Mouse (Mus musculus) kidney, embryonic 16.5 days (tissue): ENCODE results near the gene Snx13. TPM values are rescaled to one million over a fixed set of nuclear protein-coding genes. Genes with fewer than 3 reads are reported as not detected.

Experiments used
- ATAC-seq: fragments of 200-750 bp; cut with Nextera tagmentation; 2 replicates; pipeline ENCODE4 v1.8.0; 2017; ENCODE audit warnings: moderate TSS enrichment; ENCODE audit not compliant: low FRiP score, low TSS enrichment
- H3K27ac ChIP-seq: fragments of 300-500 bp; sonication (generic); 2 replicates; pipeline ENCODE4 v1.5.1; 2014; ENCODE audit warnings: low read length
- H3K27me3 ChIP-seq: fragments of 300-500 bp; sonication (generic); 2 replicates; pipeline ENCODE4 v1.6.1; 2014; ENCODE audit warnings: low read length, control low read depth, mixed read lengths; ENCODE audit not compliant: insufficient read depth
- H3K36me3 ChIP-seq: fragments of 300-500 bp; sonication (generic); 2 replicates; pipeline ENCODE4 v1.6.1; 2014; ENCODE audit warnings: low read length, control low read depth, mixed read lengths; ENCODE audit not compliant: insufficient read depth
- H3K4me1 ChIP-seq: fragments of 300-500 bp; sonication (generic); 2 replicates; pipeline ENCODE4 v1.6.1; 2014; ENCODE audit warnings: low read length, control low read depth, mixed read lengths; ENCODE audit not compliant: insufficient read depth
- H3K4me2 ChIP-seq: fragments of 300-500 bp; sonication (generic); replicated peaks from 2 replicates; pipeline ENCODE4 v1.6.1; 2014; ENCODE audit warnings: low read depth, low read length
- H3K4me3 ChIP-seq: fragments of 300-500 bp; sonication (generic); 2 replicates; pipeline ENCODE4 v1.5.1; 2014; ENCODE audit warnings: mild to moderate bottlenecking, low read length
- H3K9ac ChIP-seq: fragments of 300-500 bp; sonication (generic); replicated peaks from 2 replicates; pipeline ENCODE4 v1.6.1; 2014; ENCODE audit warnings: low read length
- H3K9me3 ChIP-seq: fragments of 300-500 bp; sonication (generic); 2 replicates; pipeline ENCODE4 v1.6.1; 2016; ENCODE audit warnings: low read length, control low read depth
- WGBS: fragments of 180-500 bp; shearing (Covaris S2); extraction: QIAGEN DNeasy Blood & Tissue Kit; methylation state at CpG from one replicate; pipeline ENCODE4 v1.1.7; 2014; 5-methylcytosine and 5-hydroxymethylcytosine counted together
- polyA plus RNA-seq: library from polyadenylated mRNA; unstranded; fragments of >200 nt; fragmentation: Nextera tagmentation; extraction: Ambion mirVana; gene quantifications from 2 replicates; pipeline ENCODE4 v1.2.1, GENCODE M21; 2015

Snx13 gene
- polyA plus RNA-seq, 1 experiment from 2014 or later: 27.0 TPM

DNA sequence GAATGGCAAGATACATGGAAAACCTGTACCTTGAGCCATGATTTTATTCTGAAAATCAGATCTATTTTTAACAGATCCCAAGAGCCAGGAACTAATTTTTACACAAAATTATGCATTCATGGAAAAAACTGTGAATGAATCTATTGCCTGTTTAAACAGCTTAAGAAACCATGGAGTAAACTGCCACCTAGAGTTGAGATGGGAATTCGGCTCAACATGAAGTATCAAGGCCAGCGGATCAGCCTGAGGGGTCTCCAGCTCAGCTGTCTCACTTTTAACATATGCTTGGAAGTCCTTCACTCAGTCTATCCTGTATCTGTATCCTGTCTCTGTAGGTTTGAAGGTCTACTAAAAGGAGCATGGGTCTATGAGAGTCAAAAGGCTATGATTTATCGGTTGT is 30.9 kb upstream of the Snx13 start:
- H3K36me3 ChIP-seq: no peaks in the 10 kb centered on the region
- H3K4me1 ChIP-seq: 0 out of 2 replicates have a peak, but pooled peaks cover under 1% of the 10 kb centered on the region
- no peaks in the 10 kb centered on the region for H3K27me3 ChIP-seq
- ATAC-seq: peak; percentile 49; the same call in 1 of the 2 replicates
- no peak overlapping the region for H3K9ac ChIP-seq
- 59% methylated on average over 3 of the region's 3 CpGs for WGBS
- H3K4me2 ChIP-seq: no peak overlapping the region
- no peak overlapping the region for H3K27ac ChIP-seq
- no peak overlapping the region for H3K4me3 ChIP-seq
- no peaks in the 10 kb centered on the region for H3K9me3 ChIP-seq

DNA sequence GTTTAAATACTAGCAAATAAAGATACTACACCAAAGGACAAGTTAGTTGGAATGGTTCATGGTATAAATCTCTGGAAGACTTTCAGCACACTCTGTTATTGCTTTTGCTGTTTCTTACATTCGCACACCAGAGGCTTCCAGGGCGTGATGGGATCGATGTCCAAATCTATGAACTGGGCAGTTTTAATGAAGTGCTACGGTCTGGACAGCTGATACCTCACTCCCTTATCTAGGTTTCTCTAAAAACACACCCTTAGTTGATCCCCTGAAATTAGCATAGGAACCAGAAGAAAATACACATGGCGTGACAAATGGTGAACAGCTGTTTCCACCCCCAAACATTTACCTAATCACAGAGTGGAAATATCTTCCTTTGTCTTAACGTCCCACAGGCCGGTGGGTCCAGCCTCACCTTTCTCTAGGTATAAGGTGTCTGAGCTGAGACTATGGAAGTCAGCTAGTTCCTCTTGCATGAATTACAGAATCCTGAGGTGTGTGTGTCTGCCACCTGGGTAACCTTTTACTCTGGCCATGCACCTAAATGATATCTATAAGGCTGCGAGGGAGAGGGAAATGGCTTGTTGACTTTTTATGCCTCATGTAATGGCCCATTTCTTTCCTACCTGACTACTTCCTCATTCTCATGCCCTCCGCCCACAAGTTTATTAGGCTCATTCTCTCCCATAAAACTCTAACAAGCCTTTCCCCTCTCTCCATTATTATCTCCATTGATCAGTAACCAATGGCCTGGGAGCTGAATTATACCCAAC is 30.3 kb upstream of the Snx13 start:
- WGBS: 60% methylated on average over 9 of the region's 9 CpGs
- peak overlapping the region; percentile 31; the same call in 1 of the 2 replicates for H3K27ac ChIP-seq
- peak; percentile 61; the same call in 1 of the 2 replicates for ATAC-seq
- no peak overlapping the region for H3K9ac ChIP-seq
- H3K9me3 ChIP-seq: no peaks in the 10 kb centered on the region
- no peak overlapping the region for H3K4me2 ChIP-seq
- H3K27me3 ChIP-seq: no peaks in the 10 kb centered on the region
- H3K4me3 ChIP-seq: no peak overlapping the region
- H3K36me3 ChIP-seq: no peaks in the 10 kb centered on the region
- 0 out of 2 replicates have a peak, but pooled peaks cover 5% of the 10 kb centered on the region for H3K4me1 ChIP-seq

DNA sequence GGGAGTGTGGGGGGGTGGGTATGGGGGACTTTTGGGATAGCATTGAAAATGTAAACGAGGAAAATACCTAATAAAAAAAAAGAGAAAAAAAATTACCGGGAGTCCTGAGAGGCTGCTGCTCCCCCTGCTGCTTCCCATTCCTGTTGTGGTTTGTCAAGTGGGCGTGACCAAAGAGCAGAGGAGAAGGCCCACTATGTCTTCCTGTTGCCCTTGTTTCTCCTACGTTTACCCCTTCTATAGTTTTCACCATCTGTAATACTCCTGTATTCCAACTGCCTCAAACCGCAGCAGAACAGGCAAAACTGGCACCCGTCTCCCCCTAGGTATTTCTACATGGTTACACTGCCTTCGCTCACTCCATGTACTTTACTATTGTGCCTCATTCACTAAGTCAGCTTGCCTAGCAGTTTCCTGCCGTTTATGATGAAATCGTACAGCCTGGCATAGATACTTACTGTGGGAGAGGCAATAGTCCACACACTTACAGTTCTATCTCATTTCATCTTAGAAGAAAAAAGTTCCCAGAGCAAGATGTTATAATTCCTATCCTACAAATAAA is 28.2 kb upstream of the Snx13 start:
- H3K36me3 ChIP-seq: no peaks in the 10 kb centered on the region
- H3K27ac ChIP-seq: no peak overlapping the region
- ATAC-seq: no peak
- no peaks in the 10 kb centered on the region for H3K9me3 ChIP-seq
- H3K4me2 ChIP-seq: no peak overlapping the region
- H3K27me3 ChIP-seq: no peaks in the 10 kb centered on the region
- no peak overlapping the region for H3K4me3 ChIP-seq
- H3K4me1 ChIP-seq: 0 out of 2 replicates have a peak, but pooled peaks cover 5% of the 10 kb centered on the region
- H3K9ac ChIP-seq: no peak overlapping the region
- 79% methylated on average over 9 of the region's 9 CpGs for WGBS

DNA sequence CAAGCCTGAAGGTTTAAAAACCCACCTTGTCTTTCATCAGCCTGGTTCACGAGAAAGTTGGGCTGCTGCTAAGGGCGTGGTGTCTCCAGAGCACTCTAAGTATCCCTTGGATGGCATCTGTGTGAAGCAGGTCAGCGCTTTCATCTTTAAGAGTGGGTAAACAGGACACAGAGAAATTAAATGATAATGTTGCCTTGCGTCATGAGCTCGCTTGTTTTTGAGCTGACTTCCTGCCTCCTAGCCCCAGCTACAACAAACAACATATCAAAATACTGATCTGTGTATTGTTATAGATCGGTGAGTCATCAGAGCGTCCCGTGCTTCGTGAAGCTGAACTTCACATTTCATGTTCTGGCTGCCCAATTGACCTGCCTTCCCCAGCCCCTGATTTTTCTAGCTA is 25.7 kb upstream of the Snx13 start:
- Histone ChIP-seq H3K9me3 (no peaks in the 10 kb centered on the region), H3K27ac (peak overlapping the region; percentile 34; the same call in 1 of the 2 replicates), H3K9ac (no peak overlapping the region), H3K36me3 (no peaks in the 10 kb centered on the region), H3K4me1 (0 out of 2 replicates have a peak, but pooled peaks cover 5% of the 10 kb centered on the region), H3K4me2 (no peak overlapping the region), H3K4me3 (no peak overlapping the region), H3K27me3 (no peaks in the 10 kb centered on the region)
- ATAC-seq: no peak
- 73% methylated on average over 9 of the region's 9 CpGs for WGBS

DNA sequence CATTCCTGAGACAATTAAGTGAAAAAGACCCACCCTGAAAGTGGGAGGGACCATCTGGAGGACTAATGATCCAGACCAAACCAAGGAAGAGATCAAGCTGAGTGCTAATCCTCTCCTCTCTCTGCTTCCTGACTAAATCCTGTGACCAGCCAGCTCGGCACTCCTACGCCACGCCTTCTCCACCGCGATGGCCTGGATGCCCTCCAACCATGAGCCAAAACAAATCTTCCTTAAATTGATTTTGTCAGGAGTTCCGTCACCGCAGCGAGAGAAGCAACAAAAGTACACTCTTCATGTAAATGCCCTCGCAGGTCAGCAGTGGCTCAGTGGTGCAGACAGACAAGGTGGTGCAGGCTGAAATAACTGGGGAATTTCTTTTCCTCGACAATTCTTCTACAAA is 24.9 kb upstream of the Snx13 start:
- Histone ChIP-seq H3K4me2 (no peak overlapping the region), H3K9ac (no peak overlapping the region), H3K9me3 (no peaks in the 10 kb centered on the region), H3K27ac (no peak overlapping the region), H3K4me1 (0 out of 2 replicates have a peak, but pooled peaks cover 5% of the 10 kb centered on the region), H3K4me3 (no peak overlapping the region), H3K27me3 (no peaks in the 10 kb centered on the region), H3K36me3 (no peaks in the 10 kb centered on the region)
- ATAC-seq: no peak
- WGBS: 52% methylated on average over 10 of the region's 10 CpGs

DNA sequence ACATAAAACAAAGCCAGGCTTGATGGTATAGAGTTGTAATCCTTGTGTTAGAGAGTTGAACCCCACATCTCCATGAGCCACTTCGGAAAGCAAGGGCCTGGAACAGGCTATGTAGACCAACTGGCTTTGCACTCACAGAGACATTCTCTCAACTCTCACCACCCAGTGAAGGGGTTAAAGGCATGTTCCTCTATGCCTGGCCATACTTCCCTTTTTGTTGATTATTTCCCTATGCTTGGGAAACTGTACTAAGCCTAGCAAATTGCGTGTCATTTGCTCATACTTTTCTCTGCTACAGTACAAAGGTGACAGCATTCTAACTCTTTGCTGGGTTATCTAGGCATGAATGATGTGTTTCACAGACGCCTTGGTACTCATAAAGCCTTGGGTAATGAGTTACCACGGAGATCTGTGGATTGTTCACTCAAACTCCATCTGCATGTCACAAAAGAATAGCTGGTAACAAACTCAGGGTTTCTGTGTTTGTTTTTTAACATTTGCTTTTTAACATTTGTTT is 21.0 kb upstream of the Snx13 start:
- no peaks in the 10 kb centered on the region for H3K36me3 ChIP-seq
- WGBS: 64% methylated on average over 4 of the region's 4 CpGs
- ATAC-seq: no peak
- peak overlapping the region; percentile 23; the same call in 1 of the 2 replicates for H3K27ac ChIP-seq
- no peaks in the 10 kb centered on the region for H3K9me3 ChIP-seq
- H3K4me2 ChIP-seq: no peak overlapping the region
- no peak overlapping the region for H3K9ac ChIP-seq
- H3K27me3 ChIP-seq: no peaks in the 10 kb centered on the region
- 0 out of 2 replicates have a peak, but pooled peaks cover 5% of the 10 kb centered on the region for H3K4me1 ChIP-seq
- no peak overlapping the region for H3K4me3 ChIP-seq

DNA sequence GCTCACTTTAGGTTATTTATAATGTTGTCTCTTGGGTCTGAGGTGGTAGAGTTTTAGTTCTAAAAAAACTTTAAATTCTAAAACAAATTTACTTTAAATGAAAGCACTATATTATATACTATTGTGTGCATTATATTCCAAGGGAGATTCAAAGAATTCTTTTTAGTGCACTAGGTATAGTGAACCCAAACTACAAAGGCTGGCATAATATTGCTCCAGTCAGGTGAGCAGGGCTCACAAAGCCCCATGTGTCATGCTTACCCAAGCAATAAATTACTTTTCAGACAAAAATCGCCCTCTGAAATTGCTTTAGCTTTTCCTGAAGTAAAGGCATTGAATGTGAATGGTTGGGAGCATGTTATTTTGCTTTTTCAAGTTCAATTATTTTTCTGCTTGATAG is 19.5 kb upstream of the Snx13 start:
- Histone ChIP-seq H3K27me3 (no peaks in the 10 kb centered on the region), H3K27ac (no peak overlapping the region), H3K4me3 (no peak overlapping the region), H3K4me1 (no peaks in the 10 kb centered on the region), H3K4me2 (no peak overlapping the region), H3K36me3 (no peaks in the 10 kb centered on the region), H3K9ac (no peak overlapping the region), H3K9me3 (no peaks in the 10 kb centered on the region)
- WGBS: 47% methylated on average over 1 of the region's 1 CpGs
- ATAC-seq: no peak

DNA sequence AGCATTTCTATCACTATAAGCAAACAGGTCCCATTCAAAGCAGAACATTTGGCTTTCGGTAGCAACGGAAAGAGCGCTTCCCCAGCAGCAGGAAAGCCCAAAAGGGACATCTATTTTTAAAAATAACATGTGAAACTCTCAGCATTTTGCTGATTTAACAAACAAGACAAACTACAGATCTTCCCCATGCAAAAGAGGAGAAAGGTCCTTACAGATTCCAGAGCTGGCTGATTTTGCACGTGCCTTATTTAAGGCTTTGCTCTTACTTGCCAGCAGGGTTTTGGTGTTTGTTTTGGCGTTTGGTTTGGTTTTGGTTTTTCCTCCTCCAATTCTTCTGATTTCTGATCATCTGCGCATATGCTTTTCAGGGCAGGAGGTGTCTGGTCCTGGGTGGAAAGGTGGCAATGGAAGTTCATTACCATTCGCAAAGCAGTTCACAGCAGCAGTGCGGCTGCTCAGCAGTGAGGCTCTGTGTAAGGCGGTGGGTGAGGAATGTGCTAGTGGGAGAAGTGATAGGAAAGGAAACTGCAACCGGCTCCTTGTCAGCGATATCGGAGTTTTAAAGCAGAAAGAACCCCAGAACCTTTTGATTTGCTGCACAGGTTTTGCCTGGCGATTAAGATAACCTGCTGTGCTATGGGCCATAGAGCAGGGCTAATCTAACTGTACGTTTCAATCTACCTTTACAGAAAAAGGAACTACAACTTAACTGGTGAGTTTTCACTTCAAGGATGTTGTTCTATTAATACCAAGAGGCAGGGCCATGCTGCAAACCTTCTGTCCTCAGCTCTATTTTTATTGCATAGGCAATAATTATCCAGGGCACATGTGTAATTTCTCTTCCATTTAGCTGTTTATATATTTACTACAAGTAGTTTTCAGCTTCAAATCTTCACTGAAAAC is 8.1 kb upstream of the Snx13 start:
- H3K9me3 ChIP-seq: no peaks in the 10 kb centered on the region
- H3K4me1 ChIP-seq: no peaks in the 10 kb centered on the region
- no peaks in the 10 kb centered on the region for H3K27me3 ChIP-seq
- H3K4me2 ChIP-seq: peak overlapping the region; percentile 52
- no peak for ATAC-seq
- WGBS: 22% methylated on average over 14 of the region's 14 CpGs
- peak overlapping the region; percentile 7; the same call in 1 of the 2 replicates for H3K9ac ChIP-seq
- H3K36me3 ChIP-seq: no peaks in the 10 kb centered on the region
- peak overlapping the region; percentile 13 for H3K4me3 ChIP-seq
- peak overlapping the region; percentile 55 for H3K27ac ChIP-seq

DNA sequence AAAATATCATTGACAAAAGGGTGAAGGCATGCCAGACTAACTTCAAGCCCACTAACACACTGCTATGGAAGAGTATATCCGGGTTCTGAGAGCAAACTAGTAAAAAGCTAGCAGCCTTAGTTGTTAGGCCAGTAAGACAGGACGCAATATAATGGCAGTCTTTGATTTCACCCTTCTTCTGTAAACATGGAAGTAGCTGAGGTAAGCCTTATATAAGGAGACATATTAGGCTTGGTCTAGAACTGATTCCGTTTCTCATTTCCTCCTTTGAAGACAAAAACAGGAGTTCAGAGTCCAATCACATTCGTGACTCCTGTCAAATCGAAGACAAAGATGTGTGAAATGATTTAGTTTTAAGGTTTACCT is 7.4 kb upstream of the Snx13 start:
- no peak overlapping the region for H3K4me2 ChIP-seq
- WGBS: 68% methylated on average over 5 of the region's 5 CpGs
- no peak overlapping the region for H3K4me3 ChIP-seq
- no peak for ATAC-seq
- H3K9ac ChIP-seq: no peak overlapping the region
- no peaks in the 10 kb centered on the region for H3K4me1 ChIP-seq
- no peaks in the 10 kb centered on the region for H3K36me3 ChIP-seq
- H3K27me3 ChIP-seq: no peaks in the 10 kb centered on the region
- no peaks in the 10 kb centered on the region for H3K9me3 ChIP-seq
- H3K27ac ChIP-seq: 0 out of 2 replicates have a peak overlapping the region, but pooled peaks have one; percentile 32
